Mouse (Mus musculus) urinary bladder, postnatal 36 days (tissue): ENCODE data around the gene Adamts4.

Source experiments
- DNase-seq, 2 experiments: peaks; one replicate each; pipeline ENCODE4 v3.0.0; 2022; ENCODE audit warnings: low spot score in 2 of 2, mixed read lengths in 1 of 2

The Adamts4 gene

DNA sequence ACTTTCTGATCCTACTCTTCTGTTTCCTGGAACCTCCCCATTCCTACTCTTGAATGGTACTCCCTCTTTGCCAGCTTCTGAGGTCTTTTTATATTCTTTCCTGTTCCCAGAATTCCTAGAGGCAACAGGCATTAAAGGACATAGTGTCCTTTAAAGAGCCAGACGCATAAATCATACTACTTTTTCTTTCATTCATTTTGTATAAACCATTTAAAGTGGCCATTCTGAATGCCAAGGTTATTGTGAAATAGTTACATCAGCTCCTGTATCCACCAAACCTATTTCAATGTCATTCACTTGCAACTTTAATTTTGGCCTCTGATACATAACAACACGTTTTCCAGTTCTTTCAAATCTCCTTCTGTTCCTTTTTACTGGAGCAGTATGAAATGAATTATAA, 59.1 kb downstream of the Adamts4 start:
- no peak for DNase-seq
